Mouse (Mus musculus): ENCODE data around the gene Wrnip1.

The Wrnip1 gene

GRCm38 (mm10) chr13:32801693-32802221 is at the start of gene Wrnip1:
Gene Wrnip1, plus strand, starts transcription at chr13:32802038.
- peak; percentile 98 for DNase-seq (ENCODE audit: low spot score)

- DNase-seq (ENCODE audit: low spot score), result peak; percentile 60
Observed at GRCm38 (mm10) chr13:32752066-32752657, 49.7 kb upstream of the Wrnip1 start.

GRCm38 (mm10) chr13:32759036-32759435 is 42.8 kb upstream of the Wrnip1 start:
- no peak for DNase-seq (ENCODE audit: low spot score)

- DNase-seq (ENCODE audit: low spot score), result no peak
Observed at GRCm38 (mm10) chr13:32760795-32761194, 41.0 kb upstream of the Wrnip1 start.

- no peak for DNase-seq (ENCODE audit: low spot score)
Observed at GRCm38 (mm10) chr13:32763141-32763540, 38.7 kb upstream of the Wrnip1 start.

- no peak for DNase-seq (ENCODE audit: low spot score)
Observed at GRCm38 (mm10) chr13:32764448-32764847, 37.4 kb upstream of the Wrnip1 start.

- peak; percentile 64 for DNase-seq (ENCODE audit: low spot score)
Observed at GRCm38 (mm10) chr13:32768104-32768503, 33.7 kb upstream of the Wrnip1 start.

- no peak for DNase-seq (ENCODE audit: low spot score)
Observed at GRCm38 (mm10) chr13:32769960-32770359, 31.9 kb upstream of the Wrnip1 start.

- DNase-seq (ENCODE audit: low spot score), result no peak
Observed at GRCm38 (mm10) chr13:32775889-32776288, 25.9 kb upstream of the Wrnip1 start.

- no peak for DNase-seq (ENCODE audit: low spot score)
Observed at GRCm38 (mm10) chr13:32776350-32776749, 25.5 kb upstream of the Wrnip1 start.

- no peak for DNase-seq (ENCODE audit: low spot score)
Observed at GRCm38 (mm10) chr13:32778861-32779260, 23.0 kb upstream of the Wrnip1 start.

GRCm38 (mm10) chr13:32783055-32783454 is 18.8 kb upstream of the Wrnip1 start:
- DNase-seq (ENCODE audit: low spot score), result no peak

GRCm38 (mm10) chr13:32783816-32784215 is 18.0 kb upstream of the Wrnip1 start, which contains the start of gene Mylk4:
Gene Mylk4, minus strand, starts transcription at chr13:32783954.
- no peak for DNase-seq (ENCODE audit: low spot score)

- DNase-seq (ENCODE audit: low spot score), result no peak
Observed at GRCm38 (mm10) chr13:32787584-32787983, 14.3 kb upstream of the Wrnip1 start.

GRCm38 (mm10) chr13:32789781-32790180 is 12.1 kb upstream of the Wrnip1 start:
- no peak for DNase-seq (ENCODE audit: low spot score)

GRCm38 (mm10) chr13:32794619-32795018 is 7.2 kb upstream of the Wrnip1 start:
- no peak for DNase-seq (ENCODE audit: low spot score)

- no peak for DNase-seq (ENCODE audit: low spot score)
Observed at GRCm38 (mm10) chr13:32795166-32795565, 6.7 kb upstream of the Wrnip1 start.

- DNase-seq (ENCODE audit: low spot score), result no peak
Observed at GRCm38 (mm10) chr13:32797085-32797484, 4.8 kb upstream of the Wrnip1 start.

- no peak for DNase-seq (ENCODE audit: low spot score)
Observed at GRCm38 (mm10) chr13:32799131-32799530, 2.7 kb upstream of the Wrnip1 start.

GRCm38 (mm10) chr13:32800859-32801258 is 979 bp upstream of the Wrnip1 start:
- DNase-seq (ENCODE audit: low spot score), result no peak

GRCm38 (mm10) chr13:32802259-32803081 is 632 bp downstream of the Wrnip1 start, which contains the start of gene D930007J09Rik:
Gene D930007J09Rik, minus strand, starts transcription at chr13:32802849.
- peak; percentile 52 for DNase-seq (ENCODE audit: low spot score)

- DNase-seq (ENCODE audit: low spot score), result no peak
Observed at GRCm38 (mm10) chr13:32803701-32804345, 2.0 kb downstream of the Wrnip1 start.

GRCm38 (mm10) chr13:32806820-32807219 is 5.0 kb downstream of the Wrnip1 start:
- no peak for DNase-seq (ENCODE audit: low spot score)

Data from embryo, embryonic 10 days (tissue).